Mouse (Mus musculus) Muller cell, postnatal 12 days (primary cell): Measurements from ENCODE around the gene Hnrnpul1.

Experiments used
- DNase-seq: peaks from one replicate; pipeline ENCODE4 v3.0.0-alpha.2; 2015; ENCODE audit errors: inconsistent ontology term

The Hnrnpul1 gene

GRCm38 (mm10) chr7:25719761-25720610 lies 34.6 kb downstream of the Hnrnpul1 start:
- peak; percentile 51 for DNase-seq

GRCm38 (mm10) chr7:25718788-25719417 lies 35.7 kb downstream of the Hnrnpul1 start, which contains the start of gene Ccdc97:
Gene Ccdc97, minus strand, starts transcription at chr7:25719088.
- peak; percentile 92 for DNase-seq

GRCm38 (mm10) chr7:25717478-25717877 lies 37.1 kb downstream of the Hnrnpul1 start:
- no peak for DNase-seq

- no peak for DNase-seq
These were observed 38.8 kb downstream of the Hnrnpul1 start for GRCm38 (mm10) chr7:25715731-25716271.

- DNase-seq, result no peak
These were observed 40.0 kb downstream of the Hnrnpul1 start for GRCm38 (mm10) chr7:25714581-25714980.

- DNase-seq, result no peak
These were observed 41.8 kb downstream of the Hnrnpul1 start for GRCm38 (mm10) chr7:25712801-25713200.

- peak; percentile 99 for DNase-seq
These were observed 42.8 kb downstream of the Hnrnpul1 start for GRCm38 (mm10) chr7:25711731-25712197.

- DNase-seq, result no peak
These were observed 43.4 kb downstream of the Hnrnpul1 start for GRCm38 (mm10) chr7:25711165-25711564.

- DNase-seq, result peak; percentile 76
These were observed 43.9 kb downstream of the Hnrnpul1 start for GRCm38 (mm10) chr7:25710519-25711130.

- DNase-seq, result peak; percentile 76
These were observed 44.6 kb downstream of the Hnrnpul1 start for GRCm38 (mm10) chr7:25709961-25710360.

GRCm38 (mm10) chr7:25707581-25708292 lies 46.8 kb downstream of the Hnrnpul1 start:
- peak; percentile 60 for DNase-seq

- no peak for DNase-seq
These were observed 47.9 kb downstream of the Hnrnpul1 start for GRCm38 (mm10) chr7:25706578-25707170.

GRCm38 (mm10) chr7:25705801-25706251 lies 48.7 kb downstream of the Hnrnpul1 start:
- no peak for DNase-seq

- DNase-seq, result no peak
These were observed 49.7 kb downstream of the Hnrnpul1 start for GRCm38 (mm10) chr7:25704716-25705364.

GRCm38 (mm10) chr7:25703793-25704494 lies 50.6 kb downstream of the Hnrnpul1 start:
- DNase-seq, result no peak

- no peak for DNase-seq
These were observed 52.2 kb downstream of the Hnrnpul1 start for GRCm38 (mm10) chr7:25702350-25702749.

- DNase-seq, result no peak
These were observed 53.8 kb downstream of the Hnrnpul1 start for GRCm38 (mm10) chr7:25700732-25701131.

- no peak for DNase-seq
These were observed 54.7 kb downstream of the Hnrnpul1 start for GRCm38 (mm10) chr7:25699851-25700250.

GRCm38 (mm10) chr7:25694104-25694503 lies 60.5 kb downstream of the Hnrnpul1 start:
- no peak for DNase-seq

GRCm38 (mm10) chr7:25690051-25690450 lies 64.5 kb downstream of the Hnrnpul1 start:
- no peak for DNase-seq
